Mouse (Mus musculus): ENCODE data around the gene Abca8b.

DNA sequence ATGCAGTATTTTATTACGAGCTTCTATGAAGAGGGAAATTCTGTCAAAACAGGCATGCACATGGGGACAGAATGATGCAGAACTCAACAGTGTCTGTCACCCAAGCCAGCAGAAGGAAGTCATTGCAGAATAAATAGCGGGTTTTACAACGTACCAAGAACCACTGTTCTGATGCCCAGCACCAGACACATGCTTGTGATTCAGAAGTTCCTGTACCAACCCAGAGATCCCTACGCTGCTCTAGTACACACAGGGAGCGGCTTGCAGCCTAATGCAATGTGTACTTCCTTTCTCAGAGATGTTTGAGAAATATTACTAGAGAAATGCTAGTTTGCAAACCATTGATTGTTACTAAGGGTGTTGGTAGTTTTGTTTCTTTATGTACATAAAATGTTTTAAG lies 58.7 kb downstream of the Abca8b start:
- TF ChIP-seq NANOG (IDR thresholded peaks at IDR 0.05; ENCODE audit: borderline replicate concordance, low read length) (no peak), CTCF (conservative IDR thresholded peaks at IDR 0.05; ENCODE audit: low read length) (no peak), POU5F1 (IDR thresholded peaks at IDR 0.05; ENCODE audit: borderline replicate concordance, low read length) (no peak)

Measured in E14TG2a.4 (cell line).